Mouse (Mus musculus) thymus, postnatal 36 days (tissue): ENCODE measurements at regions not wholly inside any gene's neighbourhood (a gene's known extent, or its start where the extent isn't known, plus 50 kb on each side); places are given as distances from the start of the nearest gene placed in this dataset.
"Not testable (repeated sequence)": the region's sequence is repeated elsewhere in the genome, so short reads cannot be mapped to it uniquely, and the experiment has no call there.

Source experiments
- DNase-seq, 2 experiments: peaks; one replicate each; pipeline ENCODE4 v3.0.0; 2022; ENCODE audit warnings: mixed read lengths in 2 of 2

GRCm38 (mm10) chr4:35331161-35331560 is 105.2 kb upstream of the C9orf72 start:
- no peak for DNase-seq

DNA sequence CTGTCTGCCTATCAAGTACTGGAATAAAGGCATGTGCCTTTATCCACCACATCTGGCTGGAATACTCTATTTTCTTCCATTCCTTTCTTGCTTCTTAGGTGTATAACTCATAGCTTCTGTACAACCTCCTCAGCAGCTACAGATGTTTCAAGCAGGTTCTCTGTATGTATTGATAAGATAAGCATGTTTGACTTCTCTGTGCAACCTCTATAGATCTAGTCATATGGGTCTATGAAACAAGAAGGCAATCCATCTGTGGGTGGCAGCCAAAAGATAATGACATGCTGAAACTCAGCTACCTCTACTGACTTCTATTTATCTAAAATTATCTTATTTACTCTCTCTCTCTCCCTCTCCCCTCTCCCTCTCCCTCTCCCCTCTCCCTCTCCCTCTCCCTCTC is 99.3 kb upstream of the C9orf72 start:
- no peak for DNase-seq

DNA sequence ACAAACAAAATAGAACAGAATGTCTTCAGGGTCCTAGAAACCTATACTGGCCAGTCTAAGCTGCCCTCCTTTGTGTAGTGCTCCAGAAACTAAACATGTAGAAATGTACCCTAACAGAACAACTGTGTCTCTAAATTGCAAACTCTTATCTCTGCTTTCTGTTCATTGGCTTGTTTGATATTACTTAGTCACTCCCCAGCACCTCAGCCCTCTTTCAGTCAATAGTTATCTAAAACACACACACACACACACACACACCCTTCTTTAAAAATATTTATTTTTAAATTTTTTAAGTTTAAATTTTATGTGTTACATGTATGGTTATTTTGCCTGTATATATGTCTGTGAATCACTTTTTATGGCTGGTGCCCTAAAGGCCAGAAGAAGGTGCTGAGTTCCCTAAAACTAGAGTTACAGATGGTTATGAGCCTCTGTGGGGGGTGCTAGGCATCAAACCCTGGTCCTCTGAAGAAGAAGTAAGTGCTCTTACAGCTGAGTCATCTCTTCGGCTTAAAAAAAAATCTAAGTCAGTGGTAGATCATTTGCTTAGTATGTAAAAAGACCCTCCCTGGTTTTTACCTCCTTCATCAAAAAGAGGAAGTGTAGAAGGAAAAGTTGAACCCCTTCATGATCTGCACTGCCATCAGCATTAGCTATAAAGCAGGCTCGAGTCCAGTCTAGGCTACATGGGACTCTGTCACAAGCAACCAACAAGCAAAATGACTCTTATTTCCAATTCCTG is 96.6 kb upstream of the C9orf72 start:
- no peak for DNase-seq

DNA sequence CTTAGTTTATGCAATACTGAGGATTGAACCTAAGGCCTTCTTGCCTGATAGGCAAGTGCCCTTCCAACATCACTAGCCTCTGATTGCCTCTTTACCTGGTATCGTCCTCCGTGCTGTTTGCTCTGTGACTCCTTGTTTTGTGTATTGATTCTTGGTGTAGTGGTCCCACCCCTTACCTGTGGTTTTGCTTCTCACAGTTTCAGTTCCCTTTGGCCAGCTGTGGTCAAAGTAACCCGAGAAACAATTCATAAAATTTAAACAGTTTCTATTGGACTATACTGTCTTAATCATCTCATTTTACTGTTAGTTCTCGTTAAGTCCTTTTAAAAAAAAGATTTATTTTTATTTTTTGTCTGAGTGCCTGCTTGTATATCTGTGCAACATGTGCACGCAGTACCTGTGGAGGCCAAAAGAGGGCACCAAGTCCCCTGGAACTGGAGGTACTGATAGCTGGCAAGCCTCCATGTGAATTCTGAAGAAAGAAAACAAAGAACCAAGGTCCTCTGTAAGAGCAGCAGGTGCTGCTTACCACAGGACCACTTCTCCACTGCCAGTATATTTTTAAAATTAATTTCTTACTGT is 84.5 kb upstream of the C9orf72 start:
- DNase-seq: peak; percentile 12 to 20

DNA sequence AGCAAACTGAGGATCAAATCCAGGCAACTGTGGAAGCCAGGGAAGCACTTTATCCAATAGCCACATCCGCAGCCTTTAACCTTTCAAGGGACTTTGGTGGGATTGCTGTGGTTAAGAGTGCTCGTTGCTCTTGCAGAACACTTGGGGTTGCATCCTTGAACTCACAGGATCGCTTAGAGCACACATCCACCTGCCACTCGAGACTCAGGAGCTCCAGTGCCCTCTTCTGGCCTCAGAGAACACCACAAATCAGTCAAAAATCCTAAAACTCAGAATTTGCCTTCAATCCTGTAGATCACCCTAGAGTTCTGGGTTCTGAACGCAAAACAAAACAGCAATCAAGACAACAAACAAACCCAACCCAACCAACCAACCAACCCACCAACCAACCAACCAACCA is 82.2 kb upstream of the C9orf72 start:
- DNase-seq: no peak

GRCm38 (mm10) chr4:35305210-35305609 is 79.2 kb upstream of the C9orf72 start:
- no peak for DNase-seq

- DNase-seq: no peak
These were observed 74.9 kb upstream of the C9orf72 start for GRCm38 (mm10) chr4:35300848-35301247.

DNA sequence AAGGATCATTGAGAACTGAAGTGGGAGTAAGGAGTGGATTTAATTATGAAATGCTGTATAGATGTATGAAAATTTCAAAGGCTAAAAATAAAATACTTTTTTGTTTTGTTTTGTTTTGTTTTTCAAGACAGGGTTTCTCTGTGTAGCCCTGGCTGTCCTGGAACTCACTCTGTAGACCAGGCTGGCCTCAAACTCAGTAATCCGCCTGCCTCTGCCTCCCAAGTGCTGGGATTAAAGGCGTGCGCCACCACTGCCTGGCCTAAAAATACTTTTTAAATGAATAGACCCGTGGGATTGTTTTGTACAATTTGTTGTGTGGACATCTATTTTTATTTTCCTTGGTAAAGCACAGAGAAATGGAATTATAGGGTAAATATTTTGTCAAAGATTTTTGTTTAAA is 74.4 kb upstream of the C9orf72 start:
- DNase-seq: not testable (repeated sequence)

DNA sequence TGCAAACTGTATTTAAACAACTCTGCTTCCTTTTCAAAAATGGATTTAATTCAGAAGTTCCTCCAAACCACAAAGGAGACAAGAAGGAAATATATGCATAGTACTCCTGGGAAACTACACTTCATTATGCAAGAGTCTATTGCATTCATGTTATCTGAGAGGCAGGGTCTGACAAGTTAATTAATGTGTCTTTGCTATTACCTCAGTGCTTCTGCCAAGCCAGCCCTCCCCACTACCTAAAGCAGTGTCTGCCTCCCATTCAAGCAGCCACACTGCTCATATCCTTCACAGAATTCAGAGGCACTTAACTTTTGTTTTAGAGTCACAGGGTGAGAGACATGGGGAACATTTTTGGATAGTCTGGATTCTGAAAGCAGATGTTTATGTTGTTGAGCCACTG is 58.6 kb upstream of the C9orf72 start:
- DNase-seq: no peak
